Mouse (Mus musculus) frontal cortex, postnatal 10 days (tissue): ENCODE results near the gene Eef1e1.
"Not testable (repeated sequence)": the region's sequence is repeated elsewhere in the genome, so short reads cannot be mapped to it uniquely, and the experiment has no call there.

Source experiments
- DNase-seq, 2 experiments: peaks; one replicate each; pipeline ENCODE4 v3.0.0; 2022; ENCODE audit warnings: low spot score in 2 of 2, mixed read lengths in 1 of 2

Gene Eef1e1

DNA sequence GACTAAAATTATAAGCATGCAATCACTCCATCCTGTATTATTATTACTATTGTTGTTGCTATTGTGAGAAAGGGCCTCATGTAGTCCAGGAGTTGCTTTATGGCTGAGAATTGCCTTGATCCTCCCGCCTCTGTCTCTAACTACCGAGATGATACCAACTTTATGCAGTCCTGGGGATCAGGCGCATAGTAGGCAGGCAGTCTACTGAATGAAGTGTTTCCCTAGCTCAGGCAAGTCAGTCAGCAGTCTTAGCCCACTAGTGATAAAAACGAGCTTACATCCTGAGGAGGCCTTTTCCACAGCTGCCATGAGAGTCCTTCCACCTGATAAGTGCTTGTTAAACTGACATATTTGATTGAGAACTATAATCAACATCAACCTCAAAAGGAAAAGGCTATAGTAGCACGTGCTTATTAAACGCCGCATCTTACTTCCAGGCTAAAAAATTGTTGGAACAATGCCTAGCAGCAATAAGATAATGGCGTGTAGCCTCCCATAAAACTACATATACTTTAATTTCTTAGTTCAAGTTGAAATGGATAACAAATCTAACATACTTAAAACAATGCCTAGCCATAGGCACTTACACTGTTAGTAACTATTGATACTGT is 34.5 kb downstream of the Eef1e1 start:
- DNase-seq, result no peak

DNA sequence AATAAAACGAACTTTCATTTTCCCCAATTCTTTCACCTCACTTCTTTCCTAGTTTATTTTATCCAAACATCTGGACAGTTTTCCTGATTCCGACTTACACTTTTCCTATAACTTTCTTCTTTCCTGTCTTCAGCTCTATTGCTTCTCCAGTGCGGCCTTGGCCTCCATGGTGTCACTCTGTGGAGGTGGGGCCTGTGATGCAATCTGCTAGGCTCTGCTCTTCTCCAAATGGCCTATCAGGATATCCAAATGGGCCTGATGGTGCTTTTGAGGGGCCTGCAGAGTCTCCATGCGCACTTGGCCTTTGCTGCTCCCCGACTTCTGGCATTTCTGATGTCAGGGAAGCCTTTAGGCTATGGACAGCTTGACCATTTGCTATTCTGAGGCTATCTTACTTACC is 35.6 kb downstream of the Eef1e1 start:
- no peak for DNase-seq

DNA sequence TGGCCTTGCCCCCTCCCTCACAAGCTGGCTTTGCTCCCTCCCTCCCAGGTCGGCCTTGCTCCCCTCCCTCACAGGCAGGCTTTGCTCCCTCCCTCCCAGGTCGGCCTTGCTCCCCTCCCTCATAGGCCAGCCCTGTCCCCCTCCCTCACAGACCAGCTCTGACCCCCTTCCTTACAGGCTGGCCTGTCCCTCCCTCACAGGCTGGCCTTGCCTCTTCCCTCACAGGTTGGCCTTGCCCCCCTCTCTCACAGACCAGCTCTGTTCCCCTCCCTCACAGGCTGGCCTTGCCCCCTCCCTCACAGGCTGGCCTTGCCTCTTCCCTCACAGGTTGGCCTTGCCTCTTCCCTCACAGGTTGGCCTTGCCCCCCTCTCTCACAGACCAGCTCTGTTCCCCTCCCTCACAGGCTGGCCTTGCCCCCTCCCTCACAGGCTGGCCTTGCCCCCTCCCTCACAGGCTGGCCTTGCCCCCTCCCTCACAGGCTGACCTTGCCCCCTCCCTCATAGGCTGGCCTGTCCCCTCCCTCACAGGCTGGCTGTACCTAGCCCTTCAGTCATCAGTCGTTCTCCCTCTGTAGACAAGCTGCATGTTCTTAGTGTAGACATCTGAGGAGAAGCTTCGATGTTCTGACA is 40.7 kb downstream of the Eef1e1 start:
- not testable (repeated sequence) for DNase-seq

DNA sequence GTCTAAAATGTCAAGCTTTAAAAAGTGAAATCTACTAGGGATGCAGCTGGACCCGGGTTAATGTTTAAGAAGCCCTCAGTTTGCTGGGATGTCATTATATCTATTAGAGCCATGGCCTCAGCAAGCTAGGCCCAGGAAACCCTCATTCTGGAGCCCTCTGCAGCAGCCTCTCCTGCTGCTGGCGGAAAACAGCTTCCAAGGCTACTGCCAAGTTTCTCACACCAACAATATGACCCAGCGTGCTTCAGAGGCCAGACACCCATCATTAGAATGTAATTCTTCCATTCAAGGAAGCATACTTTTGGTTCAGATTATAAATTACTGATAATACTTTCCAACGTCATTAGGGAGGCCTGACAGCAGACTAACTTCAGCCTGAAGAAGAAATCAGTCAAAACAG is 42.0 kb downstream of the Eef1e1 start:
- DNase-seq, result no peak

DNA sequence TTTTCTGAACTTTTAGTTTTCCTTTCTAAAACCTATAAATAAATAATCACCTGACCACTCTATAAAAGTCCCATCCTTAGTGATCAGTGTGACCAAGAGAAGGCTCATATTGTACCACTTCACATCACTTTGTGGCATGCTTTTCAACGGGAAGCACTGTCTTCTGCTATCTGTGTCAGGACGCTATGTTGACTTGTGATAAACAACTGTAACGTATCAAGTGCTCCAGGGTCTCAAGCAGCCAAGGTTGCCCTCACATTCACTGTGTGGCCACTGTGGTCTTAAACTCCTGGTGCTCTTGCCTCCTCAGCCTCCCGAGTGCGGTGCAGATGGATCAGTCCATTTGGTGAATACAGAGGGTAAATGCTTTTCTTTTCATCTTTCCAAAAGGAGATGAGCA is 43.2 kb downstream of the Eef1e1 start:
- DNase-seq, result no peak

DNA sequence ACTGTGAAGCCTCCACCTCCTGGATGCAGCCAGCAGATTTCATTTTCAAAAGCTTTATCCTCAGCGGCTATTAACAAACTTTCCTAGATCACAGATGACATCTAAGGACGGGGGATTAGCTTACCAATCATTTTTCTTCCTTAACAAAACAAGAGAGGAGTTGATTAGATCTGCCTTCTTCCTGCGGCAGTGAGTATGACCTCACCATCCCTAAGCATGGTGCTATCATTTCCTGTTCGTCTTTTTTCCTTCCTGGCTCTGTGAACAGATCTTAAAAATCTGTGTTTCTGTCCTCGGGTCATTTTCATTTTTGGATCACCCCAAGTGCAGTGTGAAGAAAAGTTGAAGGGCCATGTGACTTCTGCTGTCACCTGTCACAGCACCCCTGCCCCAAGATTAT is 44.6 kb downstream of the Eef1e1 start:
- DNase-seq, result no peak

DNA sequence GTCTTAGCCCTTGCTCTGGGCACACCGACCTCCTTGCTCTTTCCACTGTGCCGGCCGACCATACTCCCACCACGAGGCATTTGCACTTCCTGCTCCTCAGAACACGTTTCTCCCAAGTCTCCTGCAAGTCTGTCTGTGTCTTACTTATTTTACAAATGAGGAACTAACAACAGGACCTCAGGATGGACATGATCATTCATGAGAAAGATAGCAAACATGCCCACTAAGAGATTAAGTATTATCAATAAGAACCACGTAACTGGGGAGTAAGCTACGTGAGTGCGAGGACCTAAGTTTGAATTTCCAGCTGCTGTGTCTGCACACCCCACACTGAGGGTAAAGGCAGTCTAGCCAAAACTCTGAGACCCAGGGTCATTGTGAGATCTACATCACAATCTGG is 45.3 kb downstream of the Eef1e1 start:
- no peak for DNase-seq

DNA sequence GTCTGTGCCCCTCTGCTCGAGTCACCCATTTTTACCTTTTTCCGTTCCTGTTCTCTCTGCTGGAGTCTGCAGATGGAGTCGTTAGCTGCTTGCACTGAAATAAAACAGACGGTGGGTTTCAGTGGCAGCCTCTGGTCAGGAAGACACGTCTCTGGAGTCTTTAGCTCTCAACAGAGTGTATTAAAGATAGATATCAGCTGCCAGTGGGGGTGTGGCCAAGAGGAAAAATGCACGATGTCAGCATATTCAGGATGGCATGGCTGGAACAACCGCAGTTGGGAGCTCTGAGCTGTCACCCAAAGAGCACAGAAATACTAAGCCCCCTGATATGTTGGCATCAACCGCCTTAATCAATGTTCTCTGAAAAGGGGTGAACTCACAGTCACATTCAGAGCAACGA is 46.2 kb downstream of the Eef1e1 start:
- no peak for DNase-seq

DNA sequence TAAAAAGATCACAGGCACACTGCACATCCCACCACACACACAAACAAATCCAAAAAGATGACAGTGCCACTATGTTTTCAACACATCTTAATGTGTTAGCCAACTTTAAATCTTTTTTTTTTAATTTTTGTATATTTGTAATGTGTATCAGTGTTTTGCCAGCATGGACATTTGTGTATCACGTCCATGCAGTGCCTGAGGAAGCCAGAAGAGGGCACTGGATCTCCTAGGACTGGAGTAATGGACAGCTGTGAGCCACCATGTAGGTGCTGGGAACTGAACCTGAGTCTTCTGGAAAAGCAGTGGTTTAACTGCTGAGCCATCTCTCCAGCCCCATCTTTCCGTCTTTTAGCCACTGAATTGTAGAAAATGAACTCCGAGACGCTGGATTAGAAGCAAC is 46.7 kb downstream of the Eef1e1 start:
- no peak for DNase-seq

DNA sequence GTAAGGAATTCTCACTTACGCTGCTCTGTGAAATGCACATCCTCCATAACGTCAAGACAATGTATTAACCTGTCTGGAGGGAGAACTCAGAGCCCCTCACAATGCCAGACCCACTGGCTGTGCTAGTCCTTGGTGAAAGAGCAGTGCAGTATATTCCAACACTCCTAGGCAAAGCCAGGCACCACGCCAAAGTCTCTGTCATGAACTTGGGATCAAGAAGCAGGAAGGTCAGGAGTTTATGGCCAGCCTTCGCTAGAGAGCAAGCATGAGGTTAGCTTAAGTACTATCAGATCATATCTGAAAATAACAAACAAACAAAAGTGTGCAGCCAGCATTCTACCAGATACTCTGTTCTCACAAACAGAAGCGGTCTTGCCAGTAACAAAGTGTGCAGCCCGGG is 48.5 kb downstream of the Eef1e1 start:
- DNase-seq, result no peak

DNA sequence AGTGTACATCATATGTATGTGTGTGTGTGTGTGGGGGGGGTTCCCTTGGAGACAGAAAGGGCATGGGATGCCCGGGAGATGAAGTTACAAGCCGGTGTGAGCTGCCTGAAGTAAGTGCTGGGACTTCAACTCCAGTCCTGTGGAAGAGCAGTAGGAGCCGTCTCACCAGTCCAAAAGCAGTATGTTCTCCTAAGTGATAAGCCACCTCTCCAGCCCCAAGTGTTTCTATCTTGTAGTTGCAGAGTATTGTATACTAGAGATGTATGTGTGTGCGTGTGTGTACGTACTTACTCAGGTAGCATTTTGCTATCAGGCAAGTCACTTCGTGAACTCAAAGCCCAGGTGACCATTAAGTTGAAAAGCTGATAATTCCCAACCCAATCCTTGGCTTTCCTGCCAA is 51.7 kb downstream of the Eef1e1 start:
- DNase-seq, result no peak

DNA sequence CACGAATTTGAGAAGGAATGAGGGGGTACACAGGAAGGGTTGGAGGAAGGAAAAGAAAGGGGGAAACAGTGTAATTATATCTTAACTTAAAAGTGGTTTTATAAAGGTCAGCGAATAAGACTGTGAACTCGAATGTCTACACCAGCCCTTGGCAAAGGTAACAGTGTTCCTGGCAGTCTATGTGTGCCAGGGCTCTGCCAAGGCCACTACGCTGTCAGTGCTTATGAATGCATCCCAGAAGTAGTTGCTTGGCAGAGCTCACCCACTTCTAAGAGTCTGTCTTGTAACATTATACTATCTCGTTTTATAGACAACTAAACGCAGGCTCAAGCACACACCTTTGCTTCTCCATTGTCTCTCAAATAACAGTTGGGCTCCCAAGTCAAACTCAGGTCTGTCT is 53.5 kb downstream of the Eef1e1 start:
- DNase-seq, result no peak

DNA sequence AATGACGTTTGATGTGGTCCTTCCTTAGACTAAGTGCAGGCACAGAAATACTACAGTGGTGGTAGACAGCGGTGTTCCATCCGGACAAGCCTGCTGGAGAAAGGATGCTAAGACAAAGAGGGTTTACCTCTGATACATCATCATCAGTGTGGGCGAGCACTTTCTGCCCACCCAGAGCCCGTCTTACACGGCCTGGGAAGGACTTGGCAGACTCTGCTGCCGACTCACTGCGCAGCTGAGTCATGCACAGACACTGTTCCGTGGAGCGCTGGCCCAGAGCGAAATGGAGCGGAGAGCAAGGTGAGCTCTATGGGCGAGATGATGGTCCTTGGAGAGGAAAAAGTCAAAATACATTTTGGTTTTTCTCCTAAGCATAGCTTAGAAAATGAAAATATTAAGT is 55.9 kb downstream of the Eef1e1 start:
- no peak for DNase-seq

DNA sequence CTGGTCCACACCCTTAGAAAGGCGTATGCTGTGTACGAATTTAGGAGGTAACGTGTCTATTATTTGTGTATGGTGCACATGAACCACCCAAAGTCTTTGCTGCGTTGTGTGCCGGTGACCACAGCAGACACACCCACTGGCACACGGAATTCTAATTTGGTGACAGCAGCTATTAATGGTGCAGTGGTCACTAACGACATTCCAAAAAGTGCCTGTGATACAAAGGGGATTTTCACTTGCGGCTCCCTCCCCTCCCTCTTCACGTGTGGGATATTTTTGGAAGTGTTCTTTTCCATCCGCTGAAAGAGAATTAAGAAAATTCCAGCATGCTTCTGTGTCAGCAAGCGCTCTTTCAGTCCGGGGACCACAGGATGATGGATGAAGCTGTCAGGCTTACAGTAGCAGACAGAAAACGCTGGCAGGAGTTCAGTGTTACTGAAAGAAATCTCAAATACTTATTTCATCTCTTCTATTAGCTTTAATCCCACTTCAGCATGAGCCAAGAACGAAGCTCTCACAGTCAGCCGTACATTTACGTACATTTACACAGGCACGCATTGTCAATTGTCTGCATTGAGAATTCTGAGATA is 56.5 kb downstream of the Eef1e1 start:
- DNase-seq, result no peak

DNA sequence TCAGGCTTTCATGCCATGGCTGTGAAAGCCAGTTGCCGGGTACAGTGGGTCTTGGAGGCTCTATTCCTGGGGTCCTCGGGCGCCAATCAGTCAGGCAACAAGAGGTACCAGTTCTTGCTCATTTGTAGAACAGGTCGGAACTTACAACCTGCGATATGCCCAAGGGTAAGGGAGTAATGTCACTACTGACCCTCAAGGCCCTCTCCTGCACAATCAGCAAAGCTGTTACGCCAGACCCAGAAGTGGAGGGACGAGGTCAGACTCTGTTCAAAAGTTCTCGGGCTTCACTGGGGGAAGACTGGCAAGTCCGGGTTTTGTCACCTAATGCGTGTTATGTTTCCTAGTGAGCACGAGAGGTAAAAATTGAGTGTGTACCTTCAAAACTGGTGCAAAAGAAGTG is 58.0 kb downstream of the Eef1e1 start:
- no peak for DNase-seq

DNA sequence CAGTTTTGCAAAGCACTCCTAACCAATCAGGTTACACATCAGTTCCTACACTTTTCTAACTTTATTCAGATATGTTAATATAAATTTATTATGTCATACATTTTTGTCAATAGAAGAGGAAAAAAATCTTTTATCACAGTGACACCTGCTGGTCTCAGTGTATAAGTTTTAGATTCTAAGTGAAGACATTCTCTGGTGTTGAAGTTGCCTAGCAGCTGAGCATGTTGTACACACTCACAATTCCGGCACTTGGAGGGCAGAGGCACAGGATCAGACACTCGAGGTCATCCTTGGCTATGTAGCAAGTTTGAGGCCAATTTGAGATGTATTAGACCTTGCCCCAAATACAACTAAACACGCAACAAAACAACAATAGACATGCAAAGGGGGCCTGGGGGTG is 61.8 kb downstream of the Eef1e1 start:
- no peak for DNase-seq

DNA sequence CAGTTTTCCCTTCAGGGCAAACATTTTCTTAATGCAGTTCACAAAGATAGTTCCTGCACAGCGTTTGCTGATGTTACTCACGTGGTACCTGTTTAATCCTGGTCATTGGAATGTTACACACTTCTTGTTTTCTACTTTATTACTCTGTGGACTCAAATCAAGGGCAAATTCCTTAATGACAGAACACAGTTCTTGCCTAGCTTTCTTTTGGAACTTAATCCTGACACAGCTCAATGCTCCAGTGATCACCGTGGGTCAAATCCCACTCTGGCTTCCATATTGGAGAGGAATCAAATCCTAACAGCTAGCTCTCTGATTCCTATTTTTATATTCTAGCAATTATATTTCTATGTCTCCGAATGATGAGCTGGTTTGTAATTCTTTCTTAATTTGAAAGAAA is 62.4 kb downstream of the Eef1e1 start:
- DNase-seq, result no peak
